Mouse (Mus musculus) thymus, postnatal 0 days (tissue): Measurements from ENCODE around the gene Inpp5d. TPM values are rescaled to one million over a fixed set of nuclear protein-coding genes. Genes with fewer than 3 reads are reported as not detected.
"Not testable (repeated sequence)": the region's sequence is repeated elsewhere in the genome, so short reads cannot be mapped to it uniquely, and the experiment has no call there.

Experiments used
- DNase-seq: peaks from one replicate; pipeline ENCODE4 v3.0.0-alpha.2; 2015; ENCODE audit warnings: low spot score
- polyA plus RNA-seq: library from polyadenylated mRNA; unstranded; fragments of >200 nt; fragmentation: Nextera tagmentation; extraction: Ambion mirVana; gene quantifications from 2 replicates; pipeline ENCODE4 v1.2.1, GENCODE M21; 2015

Inpp5d gene
- polyA plus RNA-seq, 1 experiment from 2014 or later = 43.6 TPM

DNA sequence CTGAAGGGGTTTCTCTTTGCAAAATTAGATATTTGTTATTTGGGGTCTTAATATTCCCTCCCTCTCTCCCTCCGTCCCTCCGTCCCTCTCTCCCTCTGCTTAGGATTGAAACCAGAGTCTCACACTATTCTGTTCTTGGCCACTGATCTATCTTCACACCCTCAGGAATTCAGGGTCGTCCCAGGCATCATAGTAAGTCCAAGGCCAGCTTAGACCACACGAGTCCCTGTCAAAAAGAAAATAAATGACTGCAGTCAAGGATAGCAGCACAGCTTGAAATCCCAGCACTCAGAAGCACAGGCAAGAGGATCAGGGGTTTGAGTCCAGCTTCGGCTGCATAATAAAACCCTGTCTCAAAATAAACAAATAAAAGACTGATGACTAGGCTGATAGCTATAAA, 35.0 kb downstream of the Inpp5d start:
- DNase-seq = no peak

DNA sequence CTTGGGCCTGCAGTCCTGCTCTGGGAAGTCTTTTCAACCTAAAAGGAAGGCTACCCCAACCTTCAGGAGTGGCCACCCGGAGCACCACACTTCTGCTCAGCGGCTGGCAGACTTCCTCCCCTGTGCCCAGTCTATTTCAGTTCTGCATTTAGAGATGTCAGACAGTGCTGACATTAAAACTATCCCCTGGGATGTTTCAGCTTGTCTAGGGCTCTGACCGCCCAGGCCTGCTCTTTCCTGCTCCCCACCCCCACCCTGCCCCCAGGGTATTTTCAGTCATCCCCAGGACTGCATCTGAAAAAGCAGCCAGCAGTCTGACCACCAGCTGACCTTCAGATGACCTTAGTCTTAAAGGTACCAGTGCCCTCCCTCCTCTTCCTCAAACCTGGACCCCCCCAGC, 38.0 kb downstream of the Inpp5d start:
- no peak for DNase-seq

DNA sequence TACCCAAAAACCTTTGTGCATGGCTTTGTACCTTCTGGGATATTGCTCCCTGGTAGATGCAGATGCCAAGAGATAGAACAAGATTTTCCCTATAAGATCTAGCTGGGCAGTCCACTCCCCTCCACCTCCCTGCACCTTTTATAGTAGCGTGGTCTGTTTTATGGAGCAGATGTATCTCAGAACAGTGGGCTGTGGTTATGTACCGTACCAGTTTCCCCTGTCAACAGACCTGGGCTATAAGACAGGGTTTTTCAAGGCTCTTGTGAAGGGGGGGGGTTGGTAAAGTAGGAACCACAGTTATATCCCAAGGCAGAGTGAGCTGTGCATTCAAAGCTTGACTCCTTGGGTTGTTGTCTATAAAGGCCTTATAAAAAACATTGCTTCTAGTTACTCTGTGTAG, 38.4 kb downstream of the Inpp5d start:
- no peak for DNase-seq

DNA sequence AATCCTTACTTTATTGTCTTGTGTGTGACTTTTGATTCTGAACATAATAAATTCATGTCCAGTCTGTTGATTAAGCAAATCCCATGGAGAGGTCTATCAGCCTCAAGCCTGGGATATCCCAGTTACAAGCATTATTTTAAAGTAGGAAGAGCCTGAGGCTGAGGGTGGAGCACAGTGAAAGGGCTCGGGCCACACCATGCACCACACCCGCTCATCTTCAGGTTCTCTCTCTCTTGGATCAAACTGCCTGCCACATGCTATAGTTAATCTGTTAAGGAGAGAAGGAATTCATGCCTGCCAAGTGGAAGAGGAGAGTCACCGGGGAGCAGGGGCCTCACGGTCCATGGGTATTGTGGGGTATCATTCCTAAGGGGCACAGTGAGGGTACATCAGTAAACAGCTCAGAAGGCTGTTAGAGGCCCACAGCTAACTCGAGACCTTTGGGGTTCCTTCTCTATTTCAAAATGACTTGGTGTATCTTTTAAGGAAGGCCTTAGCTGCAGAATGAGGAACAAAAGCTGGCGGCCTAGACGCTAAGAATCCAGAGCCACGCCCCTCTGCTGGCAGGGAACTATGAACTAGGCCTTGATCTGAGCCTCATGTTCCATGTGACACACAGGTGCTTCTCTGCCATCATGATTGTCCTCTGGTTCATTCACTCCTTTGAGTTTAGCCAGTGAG, 39.0 kb downstream of the Inpp5d start:
- DNase-seq = peak; percentile 83

DNA sequence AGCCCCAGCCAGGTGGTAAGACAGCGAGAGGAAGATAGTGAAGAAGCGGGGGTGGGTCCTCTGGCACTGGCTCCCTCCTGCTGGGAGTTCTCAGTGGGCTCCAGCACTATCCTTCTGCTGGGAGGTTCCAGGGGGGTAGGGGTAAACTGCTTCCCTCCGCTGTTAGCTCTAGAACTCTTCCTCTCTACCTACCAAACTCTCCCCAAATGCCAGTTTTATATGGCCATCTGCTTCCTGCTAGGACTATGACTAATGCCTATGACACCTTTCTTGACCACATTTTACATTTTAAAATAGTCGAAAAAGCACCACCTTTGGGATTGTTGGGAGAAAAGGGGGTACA, 39.5 kb downstream of the Inpp5d start:
- DNase-seq = no peak

DNA sequence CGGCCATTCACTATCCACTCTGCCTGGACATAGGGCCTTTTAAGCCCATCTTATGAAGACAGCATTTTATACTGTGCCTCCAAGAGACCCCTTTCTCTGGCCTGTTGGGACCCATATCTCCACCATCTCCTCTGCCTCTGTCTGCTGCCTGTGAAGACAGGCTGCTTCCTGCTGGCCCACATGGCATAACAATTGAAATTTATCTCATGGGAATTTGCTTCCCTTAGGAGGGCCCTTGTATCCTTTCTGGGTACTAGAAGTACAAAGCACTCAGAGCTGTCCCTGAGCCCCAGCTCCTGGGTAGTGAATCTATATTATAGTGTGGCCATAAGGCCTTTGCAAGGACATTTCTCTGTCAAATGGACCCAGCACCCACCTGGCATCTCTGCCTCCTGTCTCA, 40.6 kb downstream of the Inpp5d start:
- DNase-seq = no peak

DNA sequence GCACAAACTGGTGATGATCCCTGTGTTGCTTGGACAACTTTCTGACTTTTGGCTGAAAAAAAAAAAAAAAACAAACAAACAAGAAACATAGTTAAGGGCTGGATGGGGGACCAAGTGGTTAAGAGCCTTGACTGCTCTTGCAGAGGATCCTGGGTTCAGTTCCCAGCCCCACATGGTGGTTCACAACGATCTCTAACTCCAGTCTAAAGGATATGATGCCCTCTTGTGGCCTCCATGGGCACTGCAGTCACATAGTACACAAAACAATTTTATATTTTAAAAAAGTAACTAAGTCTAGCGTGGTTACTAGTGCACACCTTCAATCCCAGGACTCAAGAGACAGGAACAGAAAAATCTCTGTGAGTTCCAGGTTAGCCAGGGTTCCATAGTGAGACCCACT, 43.9 kb downstream of the Inpp5d start:
- DNase-seq = peak; percentile 28

DNA sequence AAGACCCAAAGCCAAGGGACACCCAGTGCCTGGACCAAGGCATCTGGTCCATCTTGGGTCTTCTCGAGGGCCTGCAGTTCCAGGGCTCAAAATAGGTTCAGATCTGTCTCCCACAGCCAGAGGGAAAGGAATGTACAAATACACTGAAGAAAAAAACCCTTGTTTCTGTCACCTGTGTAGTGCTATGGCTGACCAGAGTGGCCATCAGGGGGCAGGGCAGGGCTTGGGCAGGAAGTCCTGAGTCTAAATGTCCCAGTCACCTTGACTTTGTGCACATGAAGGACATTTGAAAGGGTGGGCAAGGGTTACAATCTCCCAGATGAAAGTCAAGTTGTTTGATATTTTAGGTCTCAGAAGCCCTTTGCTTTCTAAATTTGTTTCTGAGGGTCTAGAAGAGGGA, 46.9 kb downstream of the Inpp5d start:
- no peak for DNase-seq

DNA sequence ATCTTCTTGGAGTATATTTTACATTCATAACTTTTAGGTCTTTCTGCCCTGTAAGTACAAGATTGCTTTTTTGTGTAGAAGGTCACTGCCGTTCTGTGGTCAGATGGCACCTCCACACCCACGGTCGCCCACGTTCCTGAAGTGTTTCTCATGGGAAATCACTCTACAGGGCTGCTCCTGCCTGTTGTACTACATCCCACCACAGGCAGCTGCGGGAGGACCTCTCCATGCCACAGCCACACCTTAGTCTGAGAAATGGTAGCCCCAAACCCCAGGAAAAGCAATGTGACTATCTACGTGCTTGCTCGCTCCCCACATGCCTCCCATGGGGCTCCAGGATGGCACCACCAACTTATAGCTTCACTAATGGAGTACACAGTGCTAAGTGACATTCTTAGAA, 48.2 kb downstream of the Inpp5d start:
- DNase-seq = no peak

DNA sequence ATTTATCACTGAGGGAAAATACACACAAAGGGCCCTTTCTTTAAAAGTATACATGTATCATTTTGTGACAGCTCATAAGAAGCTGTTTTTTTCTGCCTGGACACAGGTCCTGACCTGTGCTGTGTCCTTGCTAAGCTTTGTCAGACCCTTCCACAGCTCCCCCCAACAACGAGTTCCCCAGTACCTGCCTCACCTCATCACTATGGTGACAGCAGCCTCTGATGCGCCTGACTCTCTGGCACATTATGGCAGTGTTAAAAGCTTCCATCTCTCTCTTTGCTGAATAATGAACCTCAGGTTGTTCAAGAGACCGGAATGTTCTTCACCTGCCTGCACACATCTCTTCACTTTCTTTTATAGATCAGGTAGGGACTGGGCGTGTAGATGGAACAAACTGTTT, 51.4 kb downstream of the Inpp5d start:
- DNase-seq = no peak

DNA sequence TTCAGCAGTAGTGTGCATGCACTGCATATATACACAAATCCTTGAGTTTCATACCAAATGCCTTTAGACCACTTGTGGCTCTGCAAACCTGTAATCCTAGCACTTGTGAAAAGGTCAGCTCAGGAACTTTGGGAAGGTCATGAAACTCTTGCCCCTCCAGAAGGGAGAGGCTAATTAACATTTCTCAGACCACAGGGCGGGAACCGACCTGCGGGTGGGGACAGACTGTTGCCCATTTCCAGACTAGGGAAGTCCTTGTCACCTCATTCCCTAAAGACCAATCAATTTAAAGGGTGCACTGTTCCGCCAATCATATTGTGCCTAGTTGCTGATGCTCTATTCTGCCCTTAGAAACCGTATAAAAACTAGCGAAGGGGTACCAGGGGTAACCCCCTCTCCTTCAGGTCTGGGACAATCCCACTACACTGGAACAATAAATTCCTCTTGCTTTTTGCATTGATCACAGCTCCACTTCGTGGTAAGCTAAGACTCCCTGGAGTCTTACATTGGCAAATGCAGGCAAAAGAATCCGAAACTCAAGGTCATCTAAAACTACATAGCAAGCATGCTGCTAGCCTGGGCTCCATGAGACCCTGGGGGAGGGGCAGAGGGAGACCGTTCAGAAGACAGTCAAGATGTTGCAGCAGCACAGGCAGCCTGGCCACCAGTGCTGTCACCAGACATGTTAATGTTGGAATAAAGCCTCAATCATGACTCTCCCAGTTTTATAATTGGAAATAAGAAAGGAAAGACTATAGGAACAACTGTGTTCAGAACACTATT, 53.9 kb downstream of the Inpp5d start:
- no peak for DNase-seq

DNA sequence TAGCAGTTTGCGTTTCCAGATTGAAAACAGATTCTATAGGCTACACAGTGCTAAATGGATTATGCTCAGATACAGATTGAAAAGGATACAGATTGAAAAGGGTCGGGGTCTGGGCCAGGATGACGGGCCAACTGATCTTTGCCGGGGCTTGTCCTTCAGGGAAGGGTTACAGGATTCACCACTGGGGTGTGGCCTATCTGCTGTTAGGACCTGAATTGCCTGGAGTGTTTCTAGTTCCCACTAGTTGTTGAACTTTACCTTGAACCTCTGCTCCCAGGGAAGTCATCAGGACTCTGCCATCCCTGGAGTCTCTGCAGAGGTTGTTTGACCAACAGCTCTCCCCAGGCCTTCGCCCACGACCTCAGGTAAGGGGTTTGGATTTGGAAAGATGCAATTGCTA, 55.9 kb downstream of the Inpp5d start:
- DNase-seq = no peak

DNA sequence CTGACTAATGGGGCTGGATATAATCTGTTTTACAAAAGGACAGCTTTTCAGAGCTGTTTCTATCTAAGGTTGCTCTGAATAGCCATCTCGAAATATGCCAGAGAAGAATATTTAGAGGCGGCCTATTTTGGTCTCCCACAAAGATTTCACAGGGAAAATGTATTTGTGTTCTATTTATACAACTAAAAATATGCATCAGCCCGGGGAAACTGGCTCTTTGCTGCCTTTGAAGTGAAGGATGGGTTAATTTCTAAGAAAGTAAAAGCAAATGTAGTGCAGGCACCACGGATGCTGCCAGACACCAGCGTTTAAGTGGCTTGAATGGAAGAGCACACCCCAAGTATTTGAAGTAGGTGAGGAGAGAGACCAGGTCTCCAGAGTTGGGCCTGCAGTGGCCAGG, 59.0 kb downstream of the Inpp5d start:
- no peak for DNase-seq

DNA sequence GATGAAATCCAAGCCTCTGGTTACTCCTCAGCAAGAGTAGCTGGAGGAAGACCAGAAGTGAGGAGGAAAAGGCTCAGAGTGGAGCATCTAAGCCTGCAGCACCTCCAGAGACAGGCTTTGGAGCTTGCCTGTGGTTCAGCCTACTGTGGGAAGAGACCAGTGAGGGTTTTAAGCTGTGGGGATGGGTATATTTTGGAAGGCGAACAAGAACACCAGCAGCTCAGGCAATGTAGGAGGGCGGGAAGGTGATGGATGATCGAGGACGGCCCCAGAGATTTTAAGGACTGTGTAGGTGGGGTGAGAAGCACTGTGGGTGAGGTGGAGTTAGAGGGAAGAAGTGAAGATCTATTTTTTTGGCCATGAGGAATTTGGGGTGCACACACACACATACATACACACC, 60.8 kb downstream of the Inpp5d start:
- DNase-seq = no peak

DNA sequence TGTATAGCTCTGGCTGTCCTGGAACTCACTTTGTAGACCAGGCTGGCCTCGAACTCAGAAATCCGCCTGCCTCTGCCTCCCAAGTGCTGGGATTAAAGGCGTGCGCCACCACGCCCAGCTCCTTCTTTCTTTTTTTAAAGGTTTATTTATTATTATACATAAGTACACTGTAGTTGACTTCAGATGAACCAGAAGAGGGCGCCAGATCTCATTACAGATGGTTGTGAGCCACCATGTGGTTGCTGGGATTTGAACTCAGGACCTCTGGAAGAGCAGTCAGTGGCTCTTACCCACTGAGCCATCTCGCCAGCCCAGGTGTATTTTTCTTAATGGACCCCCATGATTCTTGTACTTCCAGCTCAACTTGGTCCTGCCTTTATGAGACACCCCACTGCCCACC, 62.4 kb downstream of the Inpp5d start:
- not testable (repeated sequence) for DNase-seq

DNA sequence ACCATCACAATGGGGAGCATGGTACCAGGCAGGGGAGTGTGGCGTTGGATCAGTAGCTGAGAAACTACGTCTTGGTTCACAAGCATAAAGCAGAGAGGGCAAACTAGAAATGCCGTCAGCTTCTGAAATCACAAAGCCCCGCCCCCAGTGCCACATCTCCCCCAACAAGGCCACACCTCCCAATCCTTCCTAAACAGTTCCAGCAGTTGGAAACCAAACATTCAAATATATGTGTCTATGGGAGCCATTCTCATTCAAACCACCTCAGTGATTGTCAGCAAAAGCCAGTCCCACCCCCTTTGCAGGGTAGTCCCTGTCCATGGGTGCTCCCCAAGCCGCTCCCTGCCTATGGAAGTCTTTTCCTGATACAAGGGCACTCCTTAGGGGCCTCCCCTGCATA, 64.0 kb downstream of the Inpp5d start:
- no peak for DNase-seq

DNA sequence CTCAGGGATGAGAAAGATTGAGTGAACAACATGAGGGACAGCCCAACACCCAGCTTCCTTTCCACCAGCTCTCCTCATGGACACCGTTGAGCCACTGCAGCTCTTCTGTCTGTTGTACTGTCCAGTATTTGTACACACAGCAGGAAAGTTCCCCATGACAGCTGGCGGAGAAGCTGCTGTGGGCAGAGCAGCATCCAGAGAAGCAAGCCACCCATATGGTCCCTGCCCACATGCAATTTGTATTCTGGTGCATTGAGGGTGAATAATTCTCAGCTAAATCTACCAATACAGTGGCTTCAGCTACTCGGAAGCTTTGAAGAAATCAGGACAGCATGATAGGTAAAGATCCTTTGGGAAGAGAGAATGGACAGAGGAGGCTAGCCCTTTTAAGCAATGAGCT, 64.7 kb downstream of the Inpp5d start:
- DNase-seq = no peak

DNA sequence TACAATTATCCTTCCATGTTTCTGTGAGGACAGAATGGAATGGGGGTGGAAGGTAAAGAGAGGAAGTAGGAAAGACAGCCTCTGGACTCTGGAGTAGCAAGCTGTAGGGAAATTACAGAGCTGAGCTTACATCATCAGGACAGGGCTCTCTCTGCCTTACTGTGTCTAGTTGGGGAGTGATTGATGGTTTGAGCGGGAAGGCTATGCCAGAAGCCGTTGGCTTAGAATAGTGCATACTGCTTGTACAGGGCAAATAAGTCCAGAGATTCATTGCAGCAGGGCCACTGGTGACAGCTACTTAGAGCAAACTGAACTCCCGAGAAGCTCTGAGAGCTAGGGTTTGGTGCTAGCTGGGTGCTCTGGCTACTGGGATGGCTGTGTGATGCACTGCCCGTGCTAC, 66.2 kb downstream of the Inpp5d start:
- no peak for DNase-seq

DNA sequence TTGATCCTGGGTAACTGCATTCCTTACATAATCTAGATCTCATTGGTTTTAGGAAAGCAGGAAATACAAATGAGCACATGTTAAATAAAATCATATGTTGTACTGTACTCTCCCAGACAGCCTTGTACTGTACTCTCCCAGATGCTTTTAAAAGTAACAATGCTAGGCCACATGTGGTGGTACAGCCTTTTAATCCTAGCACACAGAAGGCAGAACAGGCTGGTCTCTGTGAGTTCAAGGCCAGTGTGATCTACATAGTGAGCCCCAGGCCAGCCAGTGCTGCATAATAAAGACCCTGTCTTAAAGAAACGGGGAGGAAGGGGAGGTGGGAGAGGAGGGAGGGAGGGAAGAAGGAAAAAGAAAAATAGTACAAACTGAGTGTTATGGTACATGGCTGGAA, 66.9 kb downstream of the Inpp5d start:
- no peak for DNase-seq

DNA sequence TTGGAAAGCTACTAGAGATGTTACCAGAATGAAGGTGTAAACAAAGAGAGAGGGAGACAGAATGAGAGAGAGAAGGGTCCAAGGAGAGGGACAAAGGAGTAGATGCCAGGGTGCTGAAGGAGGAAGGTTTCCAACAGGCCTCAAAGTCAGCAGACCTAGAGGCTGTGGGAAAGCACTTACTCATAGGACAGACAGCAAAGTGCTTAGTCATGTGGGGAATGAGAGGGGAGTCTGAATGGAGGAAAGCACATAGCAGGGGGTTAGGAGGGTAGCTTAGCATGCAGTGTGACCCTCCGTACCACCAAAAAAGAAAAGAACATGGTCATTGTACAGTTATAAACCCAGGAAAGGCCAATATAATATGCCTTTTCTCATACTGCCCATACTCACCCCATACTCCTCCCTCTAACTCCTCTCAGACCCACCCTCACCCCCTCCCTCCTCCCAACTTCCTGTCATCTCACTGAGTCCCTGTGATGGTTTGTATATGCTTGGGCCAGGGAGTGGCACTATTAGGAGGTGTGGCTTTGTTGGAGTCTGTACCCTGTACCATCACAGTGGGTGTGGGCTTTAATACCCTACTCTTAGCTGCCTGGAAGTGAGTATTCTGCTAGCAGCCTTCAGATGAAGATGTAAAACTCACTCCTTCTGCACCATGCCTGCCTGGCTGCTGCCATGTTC, 69.7 kb downstream of the Inpp5d start:
- no peak for DNase-seq

DNA sequence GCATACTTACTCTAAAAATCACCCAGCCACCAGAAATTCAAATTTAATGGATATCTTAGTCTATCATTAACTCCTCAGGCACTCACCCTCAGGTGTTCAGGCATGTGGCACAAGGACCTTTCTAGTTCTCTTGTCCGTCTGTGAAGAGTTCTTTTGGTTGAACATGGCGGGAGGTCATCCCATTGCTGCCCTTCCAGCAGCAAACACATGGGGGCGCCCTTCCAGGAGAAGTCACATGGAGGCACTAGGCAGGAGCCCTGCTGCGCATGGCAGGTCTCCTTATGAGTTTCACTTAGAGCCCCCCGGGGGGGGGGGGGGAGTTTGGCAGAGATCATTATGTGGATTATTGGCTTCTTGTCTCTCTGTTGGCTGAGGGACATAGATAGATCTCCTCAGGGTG, 76.2 kb downstream of the Inpp5d start:
- DNase-seq = peak; percentile 23

DNA sequence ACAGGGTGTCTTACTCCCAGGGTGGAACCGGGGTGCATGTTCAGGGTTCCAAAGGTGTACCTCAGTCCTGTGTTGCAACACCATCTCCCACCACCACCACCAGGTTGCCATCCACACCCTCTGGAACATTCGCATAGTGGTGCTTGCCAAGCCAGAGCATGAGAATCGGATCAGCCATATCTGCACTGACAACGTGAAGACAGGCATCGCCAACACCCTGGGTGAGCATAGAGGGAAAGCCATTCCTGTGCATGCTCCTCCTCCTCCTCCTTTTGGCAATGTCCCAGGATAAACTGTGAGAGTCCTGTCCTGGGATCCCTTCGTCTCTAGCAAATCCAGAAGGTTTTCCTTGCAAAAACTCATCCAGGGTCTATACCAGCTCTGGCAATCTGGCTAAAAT, 77.9 kb downstream of the Inpp5d start:
- DNase-seq = no peak
